Mouse (Mus musculus): ENCODE data around the gene Arl15. TPM values are rescaled to one million over a fixed set of nuclear protein-coding genes. Genes with fewer than 3 reads are reported as not detected.

Gene Arl15
- polyA plus RNA-seq, 1 experiment from 2014 or later = 11.8 TPM

DNA sequence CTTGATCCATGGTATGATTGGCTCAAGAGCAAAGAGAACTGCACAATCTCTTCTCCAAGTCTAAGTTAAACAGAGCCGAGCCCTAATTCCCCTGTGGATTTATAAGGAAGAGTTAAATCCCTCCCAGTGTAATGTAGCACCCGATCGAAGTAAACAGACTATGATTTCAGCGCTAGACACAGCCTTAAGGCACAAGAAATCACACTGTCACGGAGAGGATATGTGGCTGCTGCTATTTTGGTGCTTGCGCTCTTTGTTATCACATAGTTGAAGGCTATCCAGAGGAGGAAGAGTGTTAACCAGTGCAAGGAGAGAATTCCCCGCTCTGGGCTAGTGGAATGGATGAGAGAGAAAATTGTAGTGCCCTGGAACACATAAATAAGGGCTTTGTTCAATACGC lies 223.6 kb downstream of the Arl15 start:
- DNase-seq (no peak), ATAC-seq (ENCODE audit: insufficient read depth) (no peak)
- H3K4me1 ChIP-seq (ENCODE audit: insufficient read depth) = no peaks in the 10 kb centered on the region
- no peak overlapping the region for H3K27ac ChIP-seq (ENCODE audit: low read depth)
- H3K9ac ChIP-seq = no peak overlapping the region
- no peak overlapping the region for H3K4me2 ChIP-seq
- 82% methylated on average over 8 of the region's 8 CpGs for whole genome bisulfite sequencing
- H3K36me3 ChIP-seq (ENCODE audit: insufficient read depth) = no peaks in the 10 kb centered on the region
- no peak overlapping the region for H3K4me3 ChIP-seq (ENCODE audit: low read depth, low read length)
- no peaks in the 10 kb centered on the region for H3K9me3 ChIP-seq (ENCODE audit: low read depth, low read length)
- no peak for TF ChIP-seq CTCF (IDR thresholded peaks at IDR 0.05; ENCODE audit: low read depth)
- no peaks in the 10 kb centered on the region for H3K27me3 ChIP-seq (ENCODE audit: insufficient read depth, low read length)

DNA sequence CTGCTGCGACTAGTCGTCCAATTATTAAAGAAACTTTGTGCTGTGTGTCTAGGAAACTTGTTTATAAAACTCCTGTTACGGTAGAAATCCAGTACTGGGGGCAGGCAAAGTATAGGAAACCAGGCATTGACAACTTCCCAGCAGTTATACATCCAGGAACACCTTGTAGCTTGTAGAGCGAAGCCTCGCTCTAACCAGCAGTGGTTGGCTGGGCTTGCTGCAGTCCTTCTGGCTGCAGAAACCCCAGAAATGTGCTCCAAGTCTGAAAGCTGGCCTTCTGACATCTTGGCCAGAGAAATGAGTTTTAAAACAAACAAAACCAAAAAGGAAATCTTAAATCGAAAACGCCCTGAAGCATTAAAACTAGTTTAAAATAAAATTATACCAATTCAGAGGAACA lies 229.2 kb downstream of the Arl15 start:
- 60% methylated on average over 7 of the region's 7 CpGs for WGBS
- Histone ChIP-seq H3K4me3 (ENCODE audit: low read depth, low read length) (no peak overlapping the region), H3K27ac (ENCODE audit: low read depth) (no peak overlapping the region), H3K9ac (no peak overlapping the region), H3K36me3 (ENCODE audit: insufficient read depth) (no peaks in the 10 kb centered on the region), H3K4me2 (no peak overlapping the region), H3K9me3 (ENCODE audit: low read depth, low read length) (no peaks in the 10 kb centered on the region), H3K27me3 (ENCODE audit: insufficient read depth, low read length) (no peaks in the 10 kb centered on the region), H3K4me1 (ENCODE audit: insufficient read depth) (no peaks in the 10 kb centered on the region)
- ATAC-seq (ENCODE audit: insufficient read depth) = peak; percentile 47; the same call in 1 of the 2 replicates
- peak; percentile 66 for DNase-seq
- TF ChIP-seq CTCF (IDR thresholded peaks at IDR 0.05; ENCODE audit: low read depth) = no peak

DNA sequence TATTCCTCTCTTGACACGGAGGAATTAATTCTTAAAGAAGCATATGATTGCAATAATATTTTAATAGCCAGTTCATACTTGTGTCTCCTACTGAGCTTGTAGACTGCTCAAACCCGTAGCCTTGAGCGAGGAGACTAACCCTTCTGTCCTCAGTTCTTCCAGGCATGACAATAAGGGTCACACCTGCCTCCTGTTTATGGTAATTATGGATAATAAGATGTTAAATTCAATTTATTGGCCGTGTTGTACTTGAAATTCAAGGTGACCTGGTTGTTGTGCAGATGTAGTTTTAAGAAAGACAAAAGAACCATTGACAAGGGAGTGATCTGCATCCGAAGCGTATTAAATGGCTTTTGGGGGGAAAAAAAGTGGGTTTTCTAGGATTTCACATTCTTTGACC lies 232.0 kb downstream of the Arl15 start:
- H3K36me3 ChIP-seq (ENCODE audit: insufficient read depth) = no peaks in the 10 kb centered on the region
- ATAC-seq (ENCODE audit: insufficient read depth) (no peak), DNase-seq (no peak)
- H3K9ac ChIP-seq = no peak overlapping the region
- TF ChIP-seq CTCF (IDR thresholded peaks at IDR 0.05; ENCODE audit: low read depth) = no peak
- H3K27ac ChIP-seq (ENCODE audit: low read depth) = no peak overlapping the region
- no peaks in the 10 kb centered on the region for H3K27me3 ChIP-seq (ENCODE audit: insufficient read depth, low read length)
- no peaks in the 10 kb centered on the region for H3K4me1 ChIP-seq (ENCODE audit: insufficient read depth)
- no peaks in the 10 kb centered on the region for H3K9me3 ChIP-seq (ENCODE audit: low read depth, low read length)
- no peak overlapping the region for H3K4me3 ChIP-seq (ENCODE audit: low read depth, low read length)
- 81% methylated on average over 6 of the region's 6 CpGs for WGBS
- no peak overlapping the region for H3K4me2 ChIP-seq

DNA sequence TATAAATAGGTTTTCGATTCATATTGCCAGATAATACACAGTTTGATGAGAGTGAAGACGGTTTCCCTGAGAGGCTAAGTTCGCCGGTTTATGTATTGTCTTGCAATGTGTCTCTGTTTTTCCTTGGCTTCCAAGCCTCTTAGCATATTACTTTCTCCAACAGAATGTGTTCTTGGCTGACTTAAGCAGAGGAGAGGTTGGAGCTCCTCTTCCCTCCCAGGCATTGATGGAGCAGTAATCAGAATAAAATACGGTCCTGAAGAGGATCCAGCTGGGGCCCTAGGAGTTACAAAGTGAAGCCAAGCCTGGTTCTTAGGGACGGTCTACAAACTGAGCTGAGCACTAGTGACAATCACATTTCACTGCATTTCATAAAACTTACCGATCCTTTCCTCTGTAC lies 232.4 kb downstream of the Arl15 start:
- DNase-seq (no peak), ATAC-seq (ENCODE audit: insufficient read depth) (no peak)
- H3K4me1 ChIP-seq (ENCODE audit: insufficient read depth) = no peaks in the 10 kb centered on the region
- H3K4me2 ChIP-seq = no peak overlapping the region
- WGBS = 83% methylated on average over 7 of the region's 7 CpGs
- no peaks in the 10 kb centered on the region for H3K9me3 ChIP-seq (ENCODE audit: low read depth, low read length)
- H3K27me3 ChIP-seq (ENCODE audit: insufficient read depth, low read length) = no peaks in the 10 kb centered on the region
- no peak for TF ChIP-seq CTCF (IDR thresholded peaks at IDR 0.05; ENCODE audit: low read depth)
- H3K27ac ChIP-seq (ENCODE audit: low read depth) = no peak overlapping the region
- no peak overlapping the region for H3K9ac ChIP-seq
- no peak overlapping the region for H3K4me3 ChIP-seq (ENCODE audit: low read depth, low read length)
- no peaks in the 10 kb centered on the region for H3K36me3 ChIP-seq (ENCODE audit: insufficient read depth)

DNA sequence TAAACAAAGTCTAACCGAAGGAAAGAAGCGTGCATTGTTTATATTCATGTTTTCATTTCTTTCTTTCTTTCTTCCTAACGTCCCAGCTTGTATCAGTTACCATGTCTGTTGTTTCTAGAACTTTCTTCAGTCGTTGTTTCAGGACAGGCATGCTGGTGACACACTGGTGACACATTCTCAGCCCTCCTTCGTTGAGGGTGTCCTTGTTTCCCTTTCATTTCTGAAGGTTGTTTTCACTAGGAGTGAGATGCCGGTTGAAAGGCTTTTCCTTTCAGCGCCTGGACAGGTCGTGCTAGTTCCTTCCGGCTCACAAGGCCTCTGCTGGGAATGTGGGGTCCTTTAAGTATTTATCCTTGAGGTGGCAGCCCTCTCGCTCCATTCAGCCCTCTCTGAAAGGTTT lies 253.8 kb downstream of the Arl15 start:
- 34% methylated on average over 10 of the region's 10 CpGs for WGBS
- H3K4me2 ChIP-seq = no peak overlapping the region
- H3K27me3 ChIP-seq (ENCODE audit: insufficient read depth, low read length) = no peaks in the 10 kb centered on the region
- H3K9me3 ChIP-seq (ENCODE audit: low read depth, low read length) = no peaks in the 10 kb centered on the region
- H3K27ac ChIP-seq (ENCODE audit: low read depth) = no peak overlapping the region
- no peak overlapping the region for H3K4me3 ChIP-seq (ENCODE audit: low read depth, low read length)
- TF ChIP-seq CTCF (IDR thresholded peaks at IDR 0.05; ENCODE audit: low read depth) = no peak
- no peak for ATAC-seq (ENCODE audit: insufficient read depth)
- no peaks in the 10 kb centered on the region for H3K4me1 ChIP-seq (ENCODE audit: insufficient read depth)
- no peaks in the 10 kb centered on the region for H3K36me3 ChIP-seq (ENCODE audit: insufficient read depth)
- peak; percentile 13 for DNase-seq
- H3K9ac ChIP-seq = no peak overlapping the region

DNA sequence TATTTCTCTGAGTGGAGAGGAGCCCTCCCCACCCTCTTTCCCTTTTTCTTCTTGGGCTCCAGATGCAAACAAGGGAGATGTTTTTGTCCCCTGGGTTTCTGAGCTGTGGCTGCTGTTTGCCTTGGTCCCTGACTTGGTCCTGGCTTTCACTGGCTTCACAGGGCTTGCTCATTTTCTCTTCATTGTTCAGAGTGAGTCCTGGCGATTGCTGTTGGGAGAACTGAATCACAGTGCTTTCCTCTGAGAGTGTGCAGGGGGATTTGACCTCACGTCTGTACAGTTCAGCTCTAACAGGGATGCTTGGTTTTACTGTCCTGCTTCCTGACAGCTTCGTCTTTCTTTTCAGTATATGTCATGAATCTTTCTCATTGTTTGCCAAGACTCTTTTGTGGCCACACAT lies 254.4 kb downstream of the Arl15 start:
- Histone ChIP-seq H3K27me3 (ENCODE audit: insufficient read depth, low read length) (no peaks in the 10 kb centered on the region), H3K27ac (ENCODE audit: low read depth) (no peak overlapping the region), H3K9me3 (ENCODE audit: low read depth, low read length) (no peaks in the 10 kb centered on the region), H3K36me3 (ENCODE audit: insufficient read depth) (no peaks in the 10 kb centered on the region), H3K4me1 (ENCODE audit: insufficient read depth) (no peaks in the 10 kb centered on the region), H3K9ac (no peak overlapping the region), H3K4me3 (ENCODE audit: low read depth, low read length) (no peak overlapping the region), H3K4me2 (no peak overlapping the region)
- no peak for TF ChIP-seq CTCF (IDR thresholded peaks at IDR 0.05; ENCODE audit: low read depth)
- no peak for DNase-seq
- no peak for ATAC-seq (ENCODE audit: insufficient read depth)
- WGBS = 52% methylated on average over 3 of the region's 3 CpGs

DNA sequence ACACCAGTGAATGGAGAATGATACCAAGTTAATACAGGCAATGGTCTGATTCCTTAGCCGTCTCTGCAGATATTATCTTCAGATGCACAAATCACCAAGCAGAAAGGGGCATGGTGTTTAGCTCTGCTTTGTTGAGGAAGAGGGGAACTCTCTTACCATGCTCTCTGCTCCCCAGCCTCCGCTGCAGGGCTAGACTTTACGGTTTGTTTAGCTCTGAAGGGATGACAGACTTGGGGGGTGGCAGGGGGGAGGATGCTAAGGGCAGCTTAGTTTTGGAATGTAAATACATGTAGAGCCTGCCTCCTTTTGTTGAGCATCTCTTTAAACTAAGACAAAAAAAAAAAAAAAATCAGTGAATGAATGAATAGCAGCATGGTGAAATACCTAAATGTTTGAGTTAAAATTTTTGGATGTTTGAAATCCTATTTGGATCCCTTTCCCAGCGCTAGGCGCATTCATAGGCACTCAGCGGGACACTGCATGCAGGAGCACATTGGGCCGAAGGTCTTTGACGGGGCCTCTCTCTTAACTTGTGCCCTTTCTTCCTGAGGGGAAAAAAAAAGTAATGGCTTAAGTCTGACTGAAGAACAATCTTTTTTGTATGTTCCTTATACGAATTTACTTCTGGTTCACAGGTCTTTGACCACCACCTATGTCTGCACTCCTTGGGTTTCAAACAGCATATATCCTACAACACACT lies 257.0 kb downstream of the Arl15 start:
- Histone ChIP-seq H3K9ac (no peak overlapping the region), H3K27me3 (ENCODE audit: insufficient read depth, low read length) (no peaks in the 10 kb centered on the region), H3K36me3 (ENCODE audit: insufficient read depth) (no peaks in the 10 kb centered on the region), H3K4me1 (ENCODE audit: insufficient read depth) (no peaks in the 10 kb centered on the region), H3K4me2 (no peak overlapping the region), H3K9me3 (ENCODE audit: low read depth, low read length) (no peaks in the 10 kb centered on the region), H3K27ac (ENCODE audit: low read depth) (no peak overlapping the region), H3K4me3 (ENCODE audit: low read depth, low read length) (no peak overlapping the region)
- TF ChIP-seq CTCF (IDR thresholded peaks at IDR 0.05; ENCODE audit: low read depth) = no peak
- ATAC-seq (ENCODE audit: insufficient read depth) (no peak), DNase-seq (no peak)
- WGBS = 45% methylated on average over 9 of the region's 9 CpGs
